Mouse (Mus musculus): ENCODE results near the gene Nyap1.

Nyap1 gene

GRCm38 (mm10) chr5:137741023-137741931 lies at the start of gene Nyap1:
Gene Nyap1 (minus strand): TSS chr5:137741607.
- DNase-seq = peak; percentile 84

- no peak for DNase-seq
These were observed 47.6 kb upstream of the Nyap1 start for GRCm38 (mm10) chr5:137788946-137789531.

- DNase-seq = peak; percentile 63
These were observed 46.8 kb upstream of the Nyap1 start for GRCm38 (mm10) chr5:137788171-137788570.

GRCm38 (mm10) chr5:137787151-137787928 lies 45.9 kb upstream of the Nyap1 start, which contains the start of the genes Mepce and Zcwpw1:
Gene Mepce (minus strand): TSS chr5:137787655.
Gene Zcwpw1 (plus strand): TSS chr5:137787798.
- DNase-seq = peak; percentile 97

GRCm38 (mm10) chr5:137786109-137786942 lies 44.9 kb upstream of the Nyap1 start:
- DNase-seq = peak; percentile 99

GRCm38 (mm10) chr5:137785164-137786031 lies 44.0 kb upstream of the Nyap1 start:
- DNase-seq = no peak

- peak; percentile 42 for DNase-seq
These were observed 43.1 kb upstream of the Nyap1 start for GRCm38 (mm10) chr5:137784546-137784945.

- no peak for DNase-seq
These were observed 42.6 kb upstream of the Nyap1 start for GRCm38 (mm10) chr5:137783901-137784540.

GRCm38 (mm10) chr5:137782776-137783522 lies 41.5 kb upstream of the Nyap1 start:
- DNase-seq = peak; percentile 25

- no peak for DNase-seq
These were observed 40.3 kb upstream of the Nyap1 start for GRCm38 (mm10) chr5:137781661-137782060.

- DNase-seq = peak; percentile 46
These were observed 37.9 kb upstream of the Nyap1 start for GRCm38 (mm10) chr5:137779053-137779933.

GRCm38 (mm10) chr5:137778635-137779034 lies 37.2 kb upstream of the Nyap1 start, which contains the start of gene Ppp1r35:
Gene Ppp1r35 (plus strand): TSS chr5:137778849.
- DNase-seq = peak; percentile 96

GRCm38 (mm10) chr5:137777267-137777845 lies 35.9 kb upstream of the Nyap1 start:
- no peak for DNase-seq

GRCm38 (mm10) chr5:137776408-137776918 lies 35.1 kb upstream of the Nyap1 start:
- DNase-seq = no peak

- no peak for DNase-seq
These were observed 34.3 kb upstream of the Nyap1 start for GRCm38 (mm10) chr5:137775587-137776290.

- DNase-seq = no peak
These were observed 31.3 kb upstream of the Nyap1 start for GRCm38 (mm10) chr5:137772755-137773154.

- no peak for DNase-seq
These were observed 29.3 kb upstream of the Nyap1 start for GRCm38 (mm10) chr5:137770709-137771108.

Measured in cerebellum, adult 11 months (tissue).